Mouse (Mus musculus): Measurements from ENCODE around the gene Taf5l.
"Not testable (repeated sequence)": the region's sequence is repeated elsewhere in the genome, so short reads cannot be mapped to it uniquely, and the experiment has no call there.

The Taf5l gene

GRCm38 (mm10) chr8:123966896-123967295, 54.3 kb downstream of the Taf5l start:
- CTCF ChIA-PET, result interaction anchor here (1.6 kb wide), 1 partner anchor 13 kb away, joined by 5 read pairs; no protein-coding TSS in a partner anchor

- CTCF ChIA-PET, result no interaction called here
Measured at GRCm38 (mm10) chr8:123961371-123961770, 59.8 kb downstream of the Taf5l start.

DNA sequence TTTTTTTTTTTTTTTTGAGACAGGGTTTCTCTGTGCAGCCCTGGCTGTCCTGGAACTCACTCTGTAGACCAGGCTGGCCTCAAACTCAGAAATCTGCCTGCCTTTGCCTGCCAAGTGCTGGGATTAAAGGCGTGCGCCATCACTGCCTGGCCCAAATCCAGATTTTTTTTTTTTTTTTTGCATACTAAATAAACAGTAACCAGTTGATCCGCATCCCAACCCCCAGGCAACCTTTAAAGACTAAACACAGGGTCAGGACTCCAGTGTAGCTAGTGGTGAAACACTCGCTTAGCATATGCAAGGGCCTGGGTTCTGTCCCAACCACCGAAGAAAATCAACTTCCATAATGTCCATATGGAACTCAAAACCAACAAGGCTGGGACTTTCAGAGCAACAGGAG, 60.6 kb downstream of the Taf5l start:
- CTCF ChIA-PET, result not testable (repeated sequence)

DNA sequence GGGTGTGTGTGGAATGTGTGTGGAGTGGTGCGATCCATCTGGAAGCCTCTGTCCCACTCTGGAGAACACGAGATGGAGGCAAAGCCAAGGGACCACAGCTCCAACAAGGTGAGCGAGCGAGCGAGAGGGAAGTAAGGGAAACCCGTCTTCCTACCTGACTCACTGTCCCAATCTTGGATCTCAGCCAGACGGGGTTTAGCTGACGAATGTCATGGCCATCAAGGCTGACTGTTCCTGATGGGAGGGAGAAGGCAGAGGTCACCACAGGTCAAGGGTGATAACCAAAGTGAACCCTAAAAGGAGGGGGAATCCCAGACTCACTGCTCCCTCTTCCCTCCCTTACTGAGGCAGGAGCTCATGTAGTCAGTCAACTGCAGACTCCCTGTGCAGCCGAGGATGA, 61.1 kb downstream of the Taf5l start:
- CTCF ChIA-PET, result no interaction called here

- CTCF ChIA-PET, result no interaction called here
Measured at GRCm38 (mm10) chr8:123959473-123959872, 61.7 kb downstream of the Taf5l start.

DNA sequence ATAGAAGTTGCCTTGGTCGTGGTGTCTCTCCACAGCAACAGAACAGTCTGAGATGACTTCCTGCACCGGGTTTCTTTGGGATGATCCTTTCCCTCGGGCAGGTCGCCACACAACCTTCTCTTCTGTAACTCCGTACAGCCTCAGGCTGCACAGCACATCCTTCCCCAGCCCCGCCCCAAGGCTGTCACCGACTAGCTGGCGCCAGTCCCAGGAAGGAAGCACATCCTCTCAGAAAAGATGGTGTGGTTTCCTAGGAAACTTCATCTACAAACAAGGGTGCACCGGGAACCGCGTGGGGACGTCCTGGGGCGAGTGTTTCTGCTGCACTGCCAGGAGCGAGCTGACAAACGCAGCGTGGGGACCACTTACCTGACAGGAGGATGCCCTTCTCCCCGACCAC, 63.1 kb downstream of the Taf5l start:
- CTCF ChIA-PET, result no interaction called here

GRCm38 (mm10) chr8:123954246-123954645, 67.0 kb downstream of the Taf5l start:
- CTCF ChIA-PET, result no interaction called here

DNA sequence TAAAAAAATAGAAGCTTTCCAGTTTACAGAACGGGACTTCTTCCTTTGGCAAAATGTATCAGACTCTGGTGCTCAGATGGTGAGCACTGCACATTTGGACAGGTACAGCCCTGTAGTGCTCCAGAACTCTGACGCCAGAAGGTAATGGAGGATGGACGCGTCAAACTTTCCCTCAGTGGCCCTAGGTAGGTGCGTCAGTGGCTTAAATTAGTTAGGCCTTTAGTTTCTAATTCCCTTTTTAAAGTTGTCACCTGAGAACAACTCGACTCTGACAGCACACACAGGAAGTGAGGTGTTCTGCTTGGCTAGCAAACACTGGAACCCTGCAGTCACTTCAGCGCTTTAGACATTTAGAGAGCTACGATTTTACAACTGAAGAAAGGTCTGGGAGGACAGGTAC, 67.5 kb downstream of the Taf5l start:
- CTCF ChIA-PET, result interaction anchor here (1.0 kb wide), 1 partner anchor 14 kb away, joined by 5 read pairs; no protein-coding TSS in a partner anchor

DNA sequence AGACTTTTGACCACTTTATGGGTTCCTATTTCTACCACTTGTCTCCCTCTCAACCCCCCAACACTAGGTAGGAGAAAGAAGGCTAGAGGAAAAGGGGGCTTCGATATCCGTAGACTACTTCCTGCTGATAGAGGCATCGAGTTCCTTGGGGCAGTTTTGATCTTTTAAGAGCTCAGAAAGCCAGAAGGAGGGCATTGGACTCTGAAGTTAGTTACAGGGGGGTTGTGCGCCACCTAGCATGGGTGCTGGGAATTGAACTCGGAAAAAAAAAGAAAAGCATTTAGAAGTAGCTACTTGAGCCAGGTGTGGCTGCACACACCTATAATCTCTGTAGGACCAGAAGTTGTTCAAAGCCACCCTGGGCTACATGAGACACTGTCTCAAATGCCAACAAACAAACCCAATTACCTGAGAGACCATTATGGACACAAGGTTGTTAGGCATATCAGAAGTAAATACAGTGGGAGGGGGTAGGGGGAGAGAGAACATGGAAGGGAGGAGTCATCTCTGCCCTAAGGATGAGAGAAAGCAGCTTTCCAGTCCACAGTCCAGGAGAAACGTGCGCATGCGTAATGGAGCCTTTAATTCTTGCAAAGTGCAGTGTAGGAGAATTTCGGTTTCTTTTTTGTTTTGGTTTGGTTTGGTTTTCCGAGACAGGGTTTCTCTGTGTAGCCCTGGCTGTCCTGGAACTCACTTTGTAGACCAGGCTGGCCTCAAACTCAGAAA, 71.0 kb downstream of the Taf5l start:
- CTCF ChIA-PET, result interaction anchor here (0.8 to 1.1 kb wide), 3 partner anchors 17 to 26 kb away, joined by 3 to 4 read pairs (median 3); no protein-coding TSS in a partner anchor

DNA sequence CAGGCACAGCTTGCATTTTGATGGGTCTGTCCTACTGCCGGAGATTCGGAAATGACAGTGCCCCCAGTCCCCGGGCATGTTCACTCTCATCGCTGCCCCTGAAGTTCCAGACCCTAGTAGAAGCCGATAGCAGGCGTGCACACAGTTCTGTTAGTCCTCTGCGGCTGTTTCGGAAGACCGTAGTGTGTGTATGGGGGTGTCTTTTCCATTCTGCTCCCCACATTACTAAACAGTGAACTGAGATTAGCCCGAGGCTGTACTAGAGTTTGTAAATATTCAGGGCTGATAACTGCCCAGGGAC, 71.6 kb downstream of the Taf5l start:
- CTCF ChIA-PET, result interaction anchor here (1.0 kb wide), 1 partner anchor 25 kb away, joined by 3 read pairs; no protein-coding TSS in a partner anchor

- CTCF ChIA-PET, result no interaction called here
Measured at GRCm38 (mm10) chr8:123948942-123949685, 72.1 kb downstream of the Taf5l start, which contains the start of gene Nup133. Nup133 (minus strand) TSS chr8:123949265.

Data from spleen, embryonic (tissue).